Mouse (Mus musculus): Measurements from ENCODE around the gene Entpd7. TPM values are rescaled to one million over a fixed set of nuclear protein-coding genes. Genes with fewer than 3 reads are reported as not detected.

The Entpd7 gene
- polyA plus RNA-seq, 1 experiment from 2014 or later, result 16.5 TPM

- ATAC-seq (replicated peaks; ENCODE audit: low FRiP score, low TSS enrichment, low read depth) (no peak), DNase-seq (ENCODE audit: low spot score) (no peak)
- Histone ChIP-seq H3K4me2 (ENCODE audit: low read length) (no peak overlapping the region), H3K9ac (ENCODE audit: low read length) (no peak overlapping the region), H3K9me3 (ENCODE audit: control insufficient read depth, low read length) (no peaks in the 10 kb centered on the region), H3K36me3 (ENCODE audit: control insufficient read depth, insufficient read depth, low read length) (no peaks in the 10 kb centered on the region), H3K4me1 (replicated peaks; ENCODE audit: control insufficient read depth, insufficient read depth, low read length) (0 out of 2 replicates have a peak, but pooled peaks cover 3% of the 10 kb centered on the region), H3K4me3 (ENCODE audit: low read depth, low read length) (no peak overlapping the region), H3K27me3 (replicated peaks; ENCODE audit: control insufficient read depth, insufficient read depth, low read length) (no peaks in the 10 kb centered on the region), H3K27ac (ENCODE audit: low read depth) (no peak overlapping the region)
- WGBS, result 59% methylated on average over 2 of the region's 2 CpGs
These were observed 87.8 kb downstream of the Entpd7 start for GRCm38 (mm10) chr19:43777308-43777707.

- Histone ChIP-seq H3K4me3 (ENCODE audit: low read depth, low read length) (no peak overlapping the region), H3K4me2 (ENCODE audit: low read length) (no peak overlapping the region), H3K27ac (ENCODE audit: low read depth) (no peak overlapping the region), H3K27me3 (replicated peaks; ENCODE audit: control insufficient read depth, insufficient read depth, low read length) (no peaks in the 10 kb centered on the region), H3K4me1 (replicated peaks; ENCODE audit: control insufficient read depth, insufficient read depth, low read length) (0 out of 2 replicates have a peak, but pooled peaks cover 3% of the 10 kb centered on the region), H3K9ac (ENCODE audit: low read length) (no peak overlapping the region), H3K36me3 (ENCODE audit: control insufficient read depth, insufficient read depth, low read length) (no peaks in the 10 kb centered on the region), H3K9me3 (ENCODE audit: control insufficient read depth, low read length) (no peaks in the 10 kb centered on the region)
- 69% methylated on average over 5 of the region's 5 CpGs for WGBS
- ATAC-seq (replicated peaks; ENCODE audit: low FRiP score, low TSS enrichment, low read depth) (no peak), DNase-seq (ENCODE audit: low spot score) (no peak)
These were observed 90.9 kb downstream of the Entpd7 start for GRCm38 (mm10) chr19:43780391-43780790.

GRCm38 (mm10) chr19:43781980-43782379 is 92.5 kb downstream of the Entpd7 start, which contains the start of gene Abcc2:
TSS of gene Abcc2 (plus strand) at chr19:43782192.
- no peak within 1 kb of the TSS for H3K4me2 ChIP-seq (ENCODE audit: low read length)
- H3K4me1 ChIP-seq (replicated peaks; ENCODE audit: control insufficient read depth, insufficient read depth, low read length), result no peaks in the 10 kb centered on the region
- no peak within 1 kb of the TSS for H3K9ac ChIP-seq (ENCODE audit: low read length)
- H3K27ac ChIP-seq (ENCODE audit: low read depth), result no peak within 1 kb of the TSS
- no peaks in the 10 kb centered on the region for H3K36me3 ChIP-seq (ENCODE audit: control insufficient read depth, insufficient read depth, low read length)
- no peak for DNase-seq (ENCODE audit: low spot score)
- H3K9me3 ChIP-seq (ENCODE audit: control insufficient read depth, low read length), result no peaks in the 10 kb centered on the region
- no peaks in the 10 kb centered on the region for H3K27me3 ChIP-seq (replicated peaks; ENCODE audit: control insufficient read depth, insufficient read depth, low read length)
- ATAC-seq (replicated peaks; ENCODE audit: low FRiP score, low TSS enrichment, low read depth), result no peak
- 83% methylated on average over 3 of the region's 3 CpGs for WGBS
- H3K4me3 ChIP-seq (ENCODE audit: low read depth, low read length), result no peak within 1 kb of the TSS

Other genes starting within 250 kb of the Entpd7 start
- 0.45 and 0.98 TPM in 2 replicates for gene Cnnm1, start 249.2 kb upstream of the Entpd7 start, polyA plus RNA-seq (2014; fragmentation: Nextera tagmentation; extraction: Ambion mirVana)
- gene Got1, start 165.1 kb upstream of the Entpd7 start, polyA plus RNA-seq (2014; fragmentation: Nextera tagmentation; extraction: Ambion mirVana), result 33.2 and 35.8 TPM in 2 replicates
- gene Nkx2-3, start 77.3 kb upstream of the Entpd7 start, polyA plus RNA-seq (2014; fragmentation: Nextera tagmentation; extraction: Ambion mirVana), result 82.3 and 83.9 TPM in 2 replicates
- 18.6 and 21.4 TPM in 2 replicates for gene Slc25a28, start 14.8 kb upstream of the Entpd7 start, polyA plus RNA-seq (2014; fragmentation: Nextera tagmentation; extraction: Ambion mirVana)
- 20.6 and 21.2 TPM in 2 replicates for gene Cutc, start 63.3 kb downstream of the Entpd7 start, polyA plus RNA-seq (2014; fragmentation: Nextera tagmentation; extraction: Ambion mirVana)
- 9.9 and 10.0 TPM in 2 replicates for gene Cox15, start 63.3 kb downstream of the Entpd7 start, polyA plus RNA-seq (2014; fragmentation: Nextera tagmentation; extraction: Ambion mirVana)
- 3.8 and 5.3 TPM in 2 replicates for gene Abcc2, start 92.5 kb downstream of the Entpd7 start, polyA plus RNA-seq (2014; fragmentation: Nextera tagmentation; extraction: Ambion mirVana)